Mouse (Mus musculus) lung, adult 2 months (tissue): ENCODE results near the gene Lst1.

Experiments
- CTCF ChIP-seq: fragments of 200-500 bp; IDR thresholded peaks from 2 replicates; pipeline ENCODE4 v1.5.1; 2011; ENCODE audit warnings: mild to moderate bottlenecking, low read length, control low read depth; ENCODE audit not compliant: insufficient read depth
- POLR2A ChIP-seq: fragments of 200-500 bp; IDR thresholded peaks from 2 replicates; pipeline ENCODE4 v1.6.1; 2011; ENCODE audit warnings: low read depth, mild to moderate bottlenecking, control low read depth, low read length, borderline replicate concordance; ENCODE audit errors: extremely low read depth

- TF ChIP-seq CTCF (no peak), POLR2A (no peak)
Observed at GRCm38 (mm10) chr17:35175968-35176367, 12.3 kb downstream of the Lst1 start, which contains the start of gene Aif1.
